Mouse (Mus musculus): ENCODE results near the gene S100a2.

Gene S100a2

GRCm38 (mm10) chr3:90623435-90624071 is 33.5 kb downstream of the S100a2 start:
- no peak for TF ChIP-seq GATA4 (IDR thresholded peaks at IDR 0.05; ENCODE audit: insufficient replicate concordance, low read length)

GRCm38 (mm10) chr3:90625496-90625895 is 35.4 kb downstream of the S100a2 start:
- TF ChIP-seq GATA4 (IDR thresholded peaks at IDR 0.05; ENCODE audit: insufficient replicate concordance, low read length): no peak

DNA sequence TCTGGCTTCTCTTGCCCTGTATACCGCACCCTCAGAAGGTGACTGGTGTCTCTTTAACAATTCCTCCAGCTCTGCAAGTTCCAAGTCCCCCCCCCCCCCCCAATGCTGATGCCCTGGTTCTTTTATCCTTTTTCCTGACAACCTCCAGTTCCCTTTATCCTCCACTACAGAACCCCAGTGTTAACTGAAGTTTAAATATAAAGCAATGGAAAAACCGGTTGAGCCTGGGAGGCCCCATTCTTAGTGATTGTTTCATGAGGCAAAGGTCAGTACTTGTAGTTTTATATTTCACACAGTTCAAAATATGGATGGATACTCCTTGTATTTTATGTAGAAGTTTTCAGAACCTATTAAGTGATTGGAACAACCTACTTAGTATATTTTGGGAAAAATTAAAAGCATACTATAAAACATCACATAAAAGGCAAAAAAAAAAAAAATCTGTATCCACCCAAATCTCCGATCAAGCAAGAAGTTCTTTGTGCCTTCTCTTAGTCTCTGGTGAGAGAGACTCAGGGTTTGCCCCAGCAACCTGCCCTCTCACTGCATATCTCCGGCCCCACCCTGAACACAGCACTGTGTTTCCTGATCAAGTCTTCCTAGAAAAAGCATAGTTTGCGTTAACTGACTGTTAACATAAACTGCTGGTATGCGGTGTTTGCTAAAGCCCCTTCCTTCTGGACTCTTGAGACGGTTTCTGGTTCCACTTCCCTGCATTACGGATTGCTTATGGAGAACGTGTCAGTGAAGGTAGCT is 36.4 kb downstream of the S100a2 start:
- no peak for TF ChIP-seq GATA4 (IDR thresholded peaks at IDR 0.05; ENCODE audit: insufficient replicate concordance, low read length)

- no peak for TF ChIP-seq GATA4 (IDR thresholded peaks at IDR 0.05; ENCODE audit: insufficient replicate concordance, low read length)
Observed at GRCm38 (mm10) chr3:90627366-90627765, 37.3 kb downstream of the S100a2 start.

DNA sequence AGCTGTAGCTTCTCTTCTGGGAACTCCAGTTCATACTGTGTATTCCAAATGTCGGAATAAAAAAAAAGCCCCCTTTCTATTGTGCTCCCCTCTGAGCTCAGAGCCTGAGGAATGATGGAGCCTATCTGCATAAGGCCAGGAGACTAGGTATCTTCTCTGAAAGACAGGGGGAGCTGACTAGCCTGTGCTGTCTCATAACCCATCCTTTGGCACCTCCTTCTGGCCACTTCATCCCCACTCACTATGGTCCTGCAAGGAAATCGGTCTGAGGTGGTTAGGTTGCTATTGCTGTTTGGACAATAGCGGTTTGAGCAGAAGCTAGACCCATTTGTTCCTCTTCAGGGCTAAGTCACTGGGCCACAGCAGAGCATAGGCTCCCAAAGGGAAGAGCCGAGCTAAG is 37.8 kb downstream of the S100a2 start:
- no peak for TF ChIP-seq GATA4 (IDR thresholded peaks at IDR 0.05; ENCODE audit: insufficient replicate concordance, low read length)

- TF ChIP-seq GATA4 (IDR thresholded peaks at IDR 0.05; ENCODE audit: insufficient replicate concordance, low read length): no peak
Observed at GRCm38 (mm10) chr3:90629298-90629697, 39.3 kb downstream of the S100a2 start.

DNA sequence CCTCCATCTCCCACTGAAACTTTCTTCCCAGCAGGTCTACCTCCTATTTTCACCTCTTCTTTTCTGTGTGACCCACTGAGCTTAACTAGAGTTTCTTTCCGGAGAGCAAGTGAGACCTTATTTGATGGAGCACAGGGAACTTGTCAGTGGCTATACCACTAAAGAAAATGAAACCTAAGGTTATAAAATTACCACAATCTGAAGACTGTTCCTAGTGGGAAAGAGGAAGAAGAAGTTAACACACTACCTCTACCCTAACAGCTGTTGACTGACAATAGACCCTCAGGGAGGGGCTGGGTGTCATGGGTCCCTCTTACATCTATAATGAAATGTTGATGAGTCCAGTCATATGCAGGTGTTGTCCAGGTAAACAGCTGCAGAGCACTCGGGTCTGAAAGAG is 41.9 kb downstream of the S100a2 start:
- TF ChIP-seq GATA4 (IDR thresholded peaks at IDR 0.05; ENCODE audit: insufficient replicate concordance, low read length): no peak

DNA sequence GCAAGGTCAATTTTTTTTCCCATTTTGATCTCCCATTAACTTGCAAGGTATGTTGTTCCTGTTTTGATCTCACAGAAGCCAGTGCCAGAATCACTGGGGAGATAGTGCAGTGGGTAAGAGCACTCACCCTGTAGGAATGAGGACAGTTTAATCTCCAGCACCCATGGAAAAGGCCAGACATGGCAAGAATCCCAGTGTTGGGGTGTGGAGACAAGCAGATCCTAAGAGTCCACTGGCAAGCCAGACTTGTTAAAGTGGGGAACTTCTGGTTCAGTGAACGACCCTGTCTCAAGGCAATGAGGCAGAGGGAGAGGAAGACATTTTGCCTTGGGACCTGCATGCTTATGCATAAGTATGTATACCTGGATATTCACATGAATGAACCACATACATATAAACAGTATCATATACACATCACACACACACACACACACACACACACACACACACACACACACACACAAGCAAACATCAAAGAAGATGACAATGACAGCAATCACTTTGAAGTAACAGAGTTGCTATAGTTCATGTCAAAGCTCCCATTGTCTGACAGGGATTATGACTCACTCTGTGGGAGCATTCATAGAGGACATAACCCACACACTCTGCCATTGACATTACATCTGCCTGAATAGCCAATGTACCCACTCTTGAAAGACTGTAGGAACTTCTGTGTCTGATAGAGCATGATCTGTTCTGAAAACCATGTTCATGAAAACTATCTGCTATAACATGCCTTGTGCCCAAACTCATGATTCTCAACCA is 48.6 kb downstream of the S100a2 start:
- TF ChIP-seq GATA4 (IDR thresholded peaks at IDR 0.05; ENCODE audit: insufficient replicate concordance, low read length): no peak

DNA sequence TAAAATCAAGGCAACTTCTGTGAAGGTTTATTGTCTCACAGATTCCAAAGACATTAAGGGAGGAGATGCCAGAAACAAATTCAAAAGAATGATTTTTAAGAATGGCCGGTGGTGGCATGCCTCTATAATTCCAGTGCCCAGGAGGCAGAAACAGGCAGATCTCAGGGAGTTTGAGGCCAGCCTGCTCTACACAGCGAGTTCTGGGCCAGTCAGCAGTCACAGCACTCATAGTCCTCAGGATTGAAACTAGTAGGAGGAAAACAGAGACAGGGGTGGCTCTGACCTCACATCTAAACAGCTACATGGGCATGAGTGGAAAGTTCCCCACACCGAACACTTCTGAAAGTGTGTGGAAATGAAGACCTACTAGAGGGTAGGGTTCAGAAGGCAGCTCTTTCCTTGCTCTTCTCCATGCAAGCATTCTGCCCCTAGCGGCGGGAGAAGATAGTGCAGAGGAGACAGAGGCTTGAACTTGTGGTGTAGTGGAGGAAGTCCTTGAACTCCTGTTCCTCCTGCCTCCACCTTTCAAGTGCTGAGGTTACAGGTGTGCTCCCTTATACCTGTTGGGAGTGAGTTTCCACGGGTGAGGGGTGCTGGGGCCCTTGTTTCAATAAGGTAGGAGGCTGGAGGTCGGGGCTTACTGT is 49.6 kb downstream of the S100a2 start:
- no peak for TF ChIP-seq GATA4 (IDR thresholded peaks at IDR 0.05; ENCODE audit: insufficient replicate concordance, low read length)

- TF ChIP-seq GATA4 (IDR thresholded peaks at IDR 0.05; ENCODE audit: insufficient replicate concordance, low read length): no peak
Observed at GRCm38 (mm10) chr3:90640981-90641380, 50.9 kb downstream of the S100a2 start.

All from liver, adult (tissue).